14 mouse cellular contexts compared by ENCODE assay signal in genomic region chr2:93085291-93086027, GRCm38 (mm10). TPM values are rescaled to one million over a fixed set of nuclear protein-coding genes. Genes with fewer than 3 reads are reported as not detected.
DNase-seq lines count a peak whose midpoint lies in the region; ATAC-seq and TF ChIP-seq lines count a peak whose summit lies in the region.
"Had no signal": no experiment of that assay in that cellular context is flagged by ENCODE, and none has a peak within 500 bp of the region (broad histone marks: within the 10 kb centered on the region; RNA-seq: fewer than 3 reads in every experiment).

No protein-coding gene starts in this region.

- H3K4me3 ChIP-seq in forebrain, embryonic 14.5 days (ENCODE audit: low read depth, low read length), result no peak overlapping the region
- no peak overlapping the region for H3K4me3 ChIP-seq in forebrain, embryonic 10.5 days
- no peak overlapping the region for H3K4me3 ChIP-seq in forebrain, postnatal 0 days (ENCODE audit: low read depth, low read length)
- no peak overlapping the region for H3K4me3 ChIP-seq in heart, embryonic 12.5 days
- H3K4me3 ChIP-seq: embryonic facial prominence, embryonic 15.5 days; neural tube, embryonic 12.5 days had no signal

- 57% methylated on average over 8 of the region's 8 CpGs for WGBS in forebrain, embryonic 14.5 days
- 75% methylated on average over 8 of the region's 8 CpGs for WGBS in forebrain, embryonic 10.5 days
- WGBS in forebrain, postnatal 0 days, result 40% methylated on average over 8 of the region's 8 CpGs
- WGBS in heart, embryonic 12.5 days, result 63% methylated on average over 8 of the region's 8 CpGs

- H3K9ac ChIP-seq in forebrain, embryonic 14.5 days (ENCODE audit: low read length), result no peak overlapping the region
- no peak overlapping the region for H3K9ac ChIP-seq in forebrain, postnatal 0 days
- no peak overlapping the region for H3K9ac ChIP-seq in heart, embryonic 12.5 days
- H3K9ac ChIP-seq: embryonic facial prominence, embryonic 15.5 days; neural tube, embryonic 12.5 days had no signal

- H3K4me1 ChIP-seq in forebrain, embryonic 14.5 days (ENCODE audit: control insufficient read depth, insufficient read depth, low read length), result peaks cover 16% of the 10 kb centered on the region
- H3K4me1 ChIP-seq in forebrain, embryonic 10.5 days, result peaks cover 30% of the 10 kb centered on the region
- 0 out of 2 replicates have a peak, but pooled peaks cover 11% of the 10 kb centered on the region for H3K4me1 ChIP-seq in forebrain, postnatal 0 days (ENCODE audit: insufficient read depth)
- peaks cover 10% of the 10 kb centered on the region for H3K4me1 ChIP-seq in heart, embryonic 12.5 days (replicated peaks)

- H3K9me3 ChIP-seq in forebrain, embryonic 14.5 days (replicated peaks; ENCODE audit: control insufficient read depth, low read length), result no peaks in the 10 kb centered on the region
- no peaks in the 10 kb centered on the region for H3K9me3 ChIP-seq in forebrain, embryonic 10.5 days
- no peaks in the 10 kb centered on the region for H3K9me3 ChIP-seq in forebrain, postnatal 0 days (ENCODE audit: low read length)
- no peaks in the 10 kb centered on the region for H3K9me3 ChIP-seq in heart, embryonic 12.5 days (replicated peaks)
- H3K9me3 ChIP-seq: embryonic facial prominence, embryonic 15.5 days; neural tube, embryonic 12.5 days had no signal

- no peak overlapping the region for H3K27ac ChIP-seq in forebrain, embryonic 14.5 days (ENCODE audit: low read depth, low read length)
- H3K27ac ChIP-seq in forebrain, embryonic 10.5 days, result no peak overlapping the region
- no peak overlapping the region for H3K27ac ChIP-seq in forebrain, postnatal 0 days (ENCODE audit: low read depth, low read length)
- no peak overlapping the region for H3K27ac ChIP-seq in heart, embryonic 12.5 days (ENCODE audit: poor library complexity, severe bottlenecking)
- H3K27ac ChIP-seq: embryonic facial prominence, embryonic 15.5 days; neural tube, embryonic 12.5 days had no signal

- TF ChIP-seq CTCF in forebrain, postnatal 0 days (IDR thresholded peaks at IDR 0.05; ENCODE audit: low read depth), result no peak

- H3K36me3 ChIP-seq in forebrain, embryonic 14.5 days (ENCODE audit: control insufficient read depth, insufficient read depth, low read length), result no peaks in the 10 kb centered on the region
- no peaks in the 10 kb centered on the region for H3K36me3 ChIP-seq in forebrain, embryonic 10.5 days (replicated peaks)
- no peaks in the 10 kb centered on the region for H3K36me3 ChIP-seq in forebrain, postnatal 0 days (ENCODE audit: insufficient read depth)
- no peaks in the 10 kb centered on the region for H3K36me3 ChIP-seq in heart, embryonic 12.5 days
- H3K36me3 ChIP-seq: embryonic facial prominence, embryonic 15.5 days; neural tube, embryonic 12.5 days had no signal

- no peak overlapping the region for H3K4me2 ChIP-seq in forebrain, embryonic 14.5 days (ENCODE audit: low read length)
- no peak overlapping the region for H3K4me2 ChIP-seq in forebrain, postnatal 0 days (ENCODE audit: low read depth)
- no peak overlapping the region for H3K4me2 ChIP-seq in heart, embryonic 12.5 days
- H3K4me2 ChIP-seq: embryonic facial prominence, embryonic 15.5 days; neural tube, embryonic 12.5 days had no signal

- ATAC-seq in forebrain, embryonic 14.5 days, result peak; percentile 64; the same call in 1 of the 2 replicates
- peak; percentile 79 for ATAC-seq in forebrain, postnatal 0 days
- ATAC-seq in heart, embryonic 12.5 days (ENCODE audit: insufficient number of reproducible peaks, low FRiP score), result no peak
- ATAC-seq in CD4-positive, CD25-positive, alpha-beta regulatory T cell, adult 4 months, result no peak
- ATAC-seq: intestine, postnatal 0 days had no signal

- DNase-seq in forebrain, embryonic 14.5 days (ENCODE audit: low spot score), result peak; percentile 66
- no peak for DNase-seq in forebrain, embryonic 10.5 days (ENCODE audit: extremely low spot score, low spot score)
- peak; percentile 74 for DNase-seq in forebrain, postnatal 0 days
- peak; percentile 47 to 48 for DNase-seq in layer of hippocampus, postnatal 25 days (ENCODE audit: extremely low spot score in 1 of 2, low spot score in 1 of 2)
- DNase-seq in right cerebral cortex, adult 18-20 months, result peak; percentile 92
- no peak for DNase-seq in cerebellum, postnatal 36 days
- DNase-seq: adrenal gland, postnatal 10 days; cerebellum, adult 8-10 months; spleen, adult 18-20 months had no signal

- H3K27me3 ChIP-seq in forebrain, embryonic 14.5 days (replicated peaks; ENCODE audit: control insufficient read depth, insufficient read depth, low read length), result no peaks in the 10 kb centered on the region
- H3K27me3 ChIP-seq in forebrain, embryonic 10.5 days (ENCODE audit: poor library complexity, severe bottlenecking), result peaks cover 5% of the 10 kb centered on the region
- H3K27me3 ChIP-seq in forebrain, postnatal 0 days (ENCODE audit: insufficient read depth, low read length), result no peaks in the 10 kb centered on the region
- H3K27me3 ChIP-seq in heart, embryonic 12.5 days (replicated peaks), result peaks cover 4% of the 10 kb centered on the region; the same call in 1 of the 2 replicates
- H3K27me3 ChIP-seq: embryonic facial prominence, embryonic 15.5 days; neural tube, embryonic 12.5 days had no signal

RNA-seq across cellular contexts. Expression of gene Prdm11, which starts 39.5 kb away (rescaled TPM):
- polyA plus RNA-seq in forebrain, embryonic 14.5 days (2014; fragmentation: Nextera tagmentation; extraction: Ambion mirVana), result 0.76 and 0.96 TPM in 2 replicates
- 1.7 and 2.0 TPM in 2 replicates for polyA plus RNA-seq in forebrain, embryonic 10.5 days (2016; fragmentation: Nextera tagmentation; extraction: Ambion mirVana)
- total RNA-seq in forebrain, postnatal 0 days (2014; rRNA removed), result 7.8 and 7.9 TPM in 2 replicates
- polyA plus RNA-seq in forebrain, postnatal 0 days (2015; fragmentation: Nextera tagmentation; extraction: Ambion mirVana), result 1.5 and 1.9 TPM in 2 replicates
- 10 to 100 TPM; 24.1 to 25.8 TPM for total RNA-seq in layer of hippocampus, postnatal 25 days (2021)
- polyA plus RNA-seq in heart, embryonic 12.5 days (2016; fragmentation: Nextera tagmentation; extraction: Ambion mirVana), result 5.6 and 5.8 TPM in 2 replicates
- polyA plus RNA-seq in CD4-positive, CD25-positive, alpha-beta regulatory T cell, adult 4 months (2017; shearing (Covaris generic)), result 1 to 10 TPM; 1.8 to 2.1 TPM

Comparison
In these comparisons a context has a peak if more than half of its experiments do, and no peak if none do; other contexts are left out.
1. DNase-seq: peak in forebrain, embryonic 14.5 days (single experiment), forebrain, postnatal 0 days (single experiment), layer of hippocampus, postnatal 25 days (2 of 2) and right cerebral cortex, adult 18-20 months (single experiment); none in forebrain, embryonic 10.5 days (single experiment) and cerebellum, postnatal 36 days (0 of 2).
2. ATAC-seq: peak in forebrain, embryonic 14.5 days (single experiment) and forebrain, postnatal 0 days (single experiment); none in heart, embryonic 12.5 days (single experiment) and CD4-positive, CD25-positive, alpha-beta regulatory T cell, adult 4 months (single experiment).